Mouse (Mus musculus) lung, postnatal 14 days (tissue): ENCODE measurements around the gene Snx29.

Experiments used
- DNase-seq: peaks from one replicate; pipeline ENCODE4 v3.0.0; 2021

Gene Snx29

GRCm38 (mm10) chr16:11612526-11613126 lies 289.9 kb downstream of the Snx29 start:
- DNase-seq: no peak

GRCm38 (mm10) chr16:11614401-11615014 lies 291.8 kb downstream of the Snx29 start:
- no peak for DNase-seq

- no peak for DNase-seq
These were observed 292.9 kb downstream of the Snx29 start for GRCm38 (mm10) chr16:11615633-11616032.

- DNase-seq: no peak
These were observed 297.2 kb downstream of the Snx29 start for GRCm38 (mm10) chr16:11619951-11620350.

- DNase-seq: no peak
These were observed 298.3 kb downstream of the Snx29 start for GRCm38 (mm10) chr16:11621042-11621441.

- no peak for DNase-seq
These were observed 299.0 kb downstream of the Snx29 start for GRCm38 (mm10) chr16:11621664-11622063.

GRCm38 (mm10) chr16:11623032-11623431 lies 300.3 kb downstream of the Snx29 start:
- DNase-seq: no peak

GRCm38 (mm10) chr16:11624121-11624520 lies 301.4 kb downstream of the Snx29 start:
- DNase-seq: no peak

- DNase-seq: no peak
These were observed 303.3 kb downstream of the Snx29 start for GRCm38 (mm10) chr16:11626004-11626481.

- no peak for DNase-seq
These were observed 303.9 kb downstream of the Snx29 start for GRCm38 (mm10) chr16:11626616-11627015.

- DNase-seq: peak; percentile 19
These were observed 305.3 kb downstream of the Snx29 start for GRCm38 (mm10) chr16:11627866-11628638.

GRCm38 (mm10) chr16:11629704-11630103 lies 307.0 kb downstream of the Snx29 start:
- DNase-seq: no peak

- peak; percentile 15 for DNase-seq
These were observed 307.8 kb downstream of the Snx29 start for GRCm38 (mm10) chr16:11630489-11630888.

GRCm38 (mm10) chr16:11632205-11632747 lies 309.6 kb downstream of the Snx29 start:
- DNase-seq: no peak

- no peak for DNase-seq
These were observed 313.6 kb downstream of the Snx29 start for GRCm38 (mm10) chr16:11636196-11636733.

GRCm38 (mm10) chr16:11636902-11637301 lies 314.2 kb downstream of the Snx29 start:
- DNase-seq: no peak

- DNase-seq: no peak
These were observed 315.1 kb downstream of the Snx29 start for GRCm38 (mm10) chr16:11637794-11638193.

- DNase-seq: no peak
These were observed 316.0 kb downstream of the Snx29 start for GRCm38 (mm10) chr16:11638739-11639138.

GRCm38 (mm10) chr16:11639936-11640335 lies 317.2 kb downstream of the Snx29 start:
- DNase-seq: no peak

GRCm38 (mm10) chr16:11643603-11644002 lies 320.9 kb downstream of the Snx29 start:
- no peak for DNase-seq

GRCm38 (mm10) chr16:11644399-11644798 lies 321.7 kb downstream of the Snx29 start:
- no peak for DNase-seq

GRCm38 (mm10) chr16:11645668-11646067 lies 323.0 kb downstream of the Snx29 start:
- DNase-seq: no peak

GRCm38 (mm10) chr16:11646745-11647289 lies 324.1 kb downstream of the Snx29 start:
- no peak for DNase-seq
